In genomic region chr17:57095855-57096622, GRCm38 (mm10) we compare ENCODE assay signal across 7 mouse cellular contexts. TPM values are rescaled to one million over a fixed set of nuclear protein-coding genes. Genes with fewer than 3 reads are reported as not detected.
DNase-seq lines count a peak whose midpoint lies in the region; ATAC-seq and TF ChIP-seq lines count a peak whose summit lies in the region.

No protein-coding gene starts in this region.

- H3K9ac ChIP-seq in embryonic facial prominence, embryonic 15.5 days = no peak overlapping the region

- ATAC-seq in embryonic facial prominence, embryonic 15.5 days (ENCODE audit: insufficient number of reproducible peaks, low FRiP score, low TSS enrichment, low read depth) = peak; percentile 55; the same call in 1 of the 2 replicates
- ATAC-seq in megakaryocyte progenitor cell, adult 5-6 weeks (replicated peaks; ENCODE audit: poor library complexity) = peak; percentile 64

- H3K4me1 ChIP-seq in E14TG2a.4 (replicated peaks; ENCODE audit: low read depth, low read length) = peaks cover 43% of the 10 kb centered on the region
- peaks cover 10% of the 10 kb centered on the region for H3K4me1 ChIP-seq in embryonic facial prominence, embryonic 15.5 days

- peak; percentile 39 for DNase-seq in 3T3-L1 (ENCODE audit: low read depth, low spot score)
- DNase-seq in heart, postnatal 14 days = peak; percentile 45 to 61
- peak; percentile 62 to 74 for DNase-seq in kidney, postnatal 36 days
- DNase-seq in testis, postnatal 10 days (ENCODE audit: low spot score) = peak; percentile 48

- peak overlapping the region; percentile 67 for H3K4me3 ChIP-seq in E14TG2a.4 (replicated peaks; ENCODE audit: low read length)
- peak overlapping the region; percentile 21 for H3K4me3 ChIP-seq in embryonic facial prominence, embryonic 15.5 days (replicated peaks)

- no peaks in the 10 kb centered on the region for H3K36me3 ChIP-seq in E14TG2a.4 (ENCODE audit: insufficient read depth, low read length)
- no peaks in the 10 kb centered on the region for H3K36me3 ChIP-seq in embryonic facial prominence, embryonic 15.5 days

- intact Hi-C loops in heart, postnatal 14 days (cut with DNase I) = loop anchor here (1.0 to 5.0 kb wide), 3 partner anchors 34 to 236 kb away; no protein-coding TSS in a partner anchor

- no peaks in the 10 kb centered on the region for H3K9me3 ChIP-seq in E14TG2a.4 (ENCODE audit: low read length)
- no peaks in the 10 kb centered on the region for H3K9me3 ChIP-seq in embryonic facial prominence, embryonic 15.5 days (replicated peaks)

- TF ChIP-seq CTCF in E14TG2a.4 (conservative IDR thresholded peaks at IDR 0.05; ENCODE audit: low read length) = no peak

- no peak overlapping the region for H3K27ac ChIP-seq in embryonic facial prominence, embryonic 15.5 days (replicated peaks)

- peak overlapping the region; percentile 43 for H3K4me2 ChIP-seq in embryonic facial prominence, embryonic 15.5 days (replicated peaks)

- 2% methylated on average over 18 of the region's 19 CpGs for WGBS in embryonic facial prominence, embryonic 15.5 days

- H3K27me3 ChIP-seq in E14TG2a.4 (ENCODE audit: insufficient read depth, low read length) = peaks cover 23% of the 10 kb centered on the region
- H3K27me3 ChIP-seq in embryonic facial prominence, embryonic 15.5 days = peaks cover 5% of the 10 kb centered on the region; the same call in 1 of the 2 replicates

RNA-seq across cellular contexts. Expression of gene Tubb4a, which starts 8.5 kb away (rescaled TPM):
- 6.7 and 9.7 TPM in 2 replicates for polyA plus RNA-seq in embryonic facial prominence, embryonic 15.5 days (2015; fragmentation: Nextera tagmentation; extraction: Ambion mirVana)
- 1 to 10 TPM; 3.3 to 3.9 TPM for total RNA-seq in heart, postnatal 14 days (2021)
- total RNA-seq in megakaryocyte progenitor cell, adult 5-6 weeks (2015) = not detected in 2 replicates
- 0.12 TPM in 1 of 2 replicates, not detected in the other for total RNA-seq in megakaryocyte progenitor cell, adult 5-6 weeks (2017)

RNA-seq across cellular contexts. Expression of gene Tnfsf9, which starts 9.1 kb away (rescaled TPM):
- 5.8 and 6.0 TPM in 2 replicates for polyA plus RNA-seq in embryonic facial prominence, embryonic 15.5 days (2015; fragmentation: Nextera tagmentation; extraction: Ambion mirVana)
- total RNA-seq in heart, postnatal 14 days (2021) = under 1 TPM; 0.36 to 0.44 TPM
- total RNA-seq in megakaryocyte progenitor cell, adult 5-6 weeks (2015) = 1.2 and 2.2 TPM in 2 replicates
- 0.27 and 0.29 TPM in 2 replicates for total RNA-seq in megakaryocyte progenitor cell, adult 5-6 weeks (2017)

RNA-seq across cellular contexts. Expression of gene Dennd1c, which starts 17.7 kb away (rescaled TPM):
- 2.6 and 4.9 TPM in 2 replicates for polyA plus RNA-seq in embryonic facial prominence, embryonic 15.5 days (2015; fragmentation: Nextera tagmentation; extraction: Ambion mirVana)
- 1 to 10 TPM; 2.0 TPM for total RNA-seq in heart, postnatal 14 days (2021)
- total RNA-seq in megakaryocyte progenitor cell, adult 5-6 weeks (2015) = 7.6 and 11.5 TPM in 2 replicates
- 3.5 and 8.8 TPM in 2 replicates for total RNA-seq in megakaryocyte progenitor cell, adult 5-6 weeks (2017)

RNA-seq across cellular contexts. Expression of gene Slc25a23, which starts 36.4 kb away (rescaled TPM):
- polyA plus RNA-seq in embryonic facial prominence, embryonic 15.5 days (2015; fragmentation: Nextera tagmentation; extraction: Ambion mirVana) = 6.7 and 8.2 TPM in 2 replicates
- 10 to 100 TPM; 69.3 to 73.8 TPM for total RNA-seq in heart, postnatal 14 days (2021)
- total RNA-seq in megakaryocyte progenitor cell, adult 5-6 weeks (2015) = 10.9 and 13.4 TPM in 2 replicates
- total RNA-seq in megakaryocyte progenitor cell, adult 5-6 weeks (2017) = 1.6 and 2.0 TPM in 2 replicates

RNA-seq across cellular contexts. Expression of gene Crb3, which starts 37.1 kb away (rescaled TPM):
- 13.0 and 14.6 TPM in 2 replicates for polyA plus RNA-seq in embryonic facial prominence, embryonic 15.5 days (2015; fragmentation: Nextera tagmentation; extraction: Ambion mirVana)
- total RNA-seq in heart, postnatal 14 days (2021) = under 1 TPM; 0.22 to 0.29 TPM
- not detected in 2 replicates for total RNA-seq in megakaryocyte progenitor cell, adult 5-6 weeks (2015)
- total RNA-seq in megakaryocyte progenitor cell, adult 5-6 weeks (2017) = not detected in 2 replicates
